Mouse (Mus musculus) natural killer cell, adult 2 months (primary cell): ENCODE measurements around the gene Gtf2ird1.
"Not testable (repeated sequence)": the region's sequence is repeated elsewhere in the genome, so short reads cannot be mapped to it uniquely, and the experiment has no call there.

Experiments used
- DNase-seq, 2 experiments: peaks; one replicate each; pipeline ENCODE4 v3.0.0; 2022; ENCODE audit warnings: low spot score in 2 of 2

The Gtf2ird1 gene

DNA sequence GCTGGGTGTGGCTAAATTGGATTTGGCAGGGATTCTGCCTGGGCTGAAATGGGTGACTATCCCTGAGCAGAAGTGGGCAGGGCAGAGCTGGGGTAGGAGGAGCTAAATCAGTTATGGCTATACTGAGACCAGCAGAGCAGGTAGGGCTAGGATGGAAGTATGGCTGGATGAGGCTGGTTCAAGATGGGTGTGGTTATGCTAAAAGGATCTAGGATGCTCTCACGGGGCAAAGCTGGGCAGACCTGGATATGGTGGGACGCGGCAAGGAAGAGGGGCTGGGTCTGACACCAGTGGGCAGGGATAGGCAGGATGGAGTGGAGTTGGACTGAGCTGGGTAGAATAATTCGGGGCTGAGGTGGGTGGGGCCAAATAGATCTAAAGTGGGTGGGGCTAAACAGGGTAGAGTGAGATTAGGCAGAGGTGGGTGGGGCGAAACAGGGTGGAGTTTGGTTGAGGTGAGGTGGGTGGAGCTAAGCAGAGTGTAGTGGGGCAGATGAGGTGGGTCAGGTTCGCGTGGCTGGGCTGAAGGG is 46.1 kb downstream of the Gtf2ird1 start:
- DNase-seq, result no peak

DNA sequence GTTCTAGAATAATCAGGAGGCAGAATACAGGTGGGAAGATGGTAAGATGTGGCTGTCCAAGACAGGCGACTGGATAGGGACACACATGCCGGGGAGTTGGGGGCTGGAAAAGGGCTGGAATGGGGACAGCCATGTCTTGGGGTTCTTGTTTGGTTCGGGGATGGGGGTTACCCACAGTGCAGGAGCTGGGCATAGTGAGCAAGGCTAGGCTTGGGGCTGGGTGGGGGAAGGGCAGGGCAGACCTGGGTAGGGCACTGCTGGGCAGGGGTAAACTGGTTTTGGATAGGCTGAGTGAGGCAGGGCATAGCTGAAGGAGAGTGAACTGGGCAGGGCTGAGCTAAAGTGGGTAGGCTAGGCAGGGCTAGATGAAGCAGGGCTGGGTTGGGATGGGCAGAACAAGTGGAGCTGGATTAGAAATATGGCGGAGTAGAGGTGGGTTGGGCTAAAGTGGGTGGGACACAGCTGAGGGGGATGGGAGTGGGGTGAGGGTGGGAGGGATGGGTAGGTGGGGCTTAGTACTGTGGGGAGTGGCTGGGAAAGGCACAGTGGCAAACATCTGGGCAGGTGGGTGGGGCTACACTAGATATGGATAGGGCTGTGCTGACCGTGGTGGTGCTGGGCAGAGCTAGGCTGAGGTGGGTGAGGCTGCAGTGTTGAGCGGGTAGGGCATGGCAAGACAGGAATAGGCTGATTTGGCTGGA is 46.8 kb downstream of the Gtf2ird1 start:
- DNase-seq, result no peak

DNA sequence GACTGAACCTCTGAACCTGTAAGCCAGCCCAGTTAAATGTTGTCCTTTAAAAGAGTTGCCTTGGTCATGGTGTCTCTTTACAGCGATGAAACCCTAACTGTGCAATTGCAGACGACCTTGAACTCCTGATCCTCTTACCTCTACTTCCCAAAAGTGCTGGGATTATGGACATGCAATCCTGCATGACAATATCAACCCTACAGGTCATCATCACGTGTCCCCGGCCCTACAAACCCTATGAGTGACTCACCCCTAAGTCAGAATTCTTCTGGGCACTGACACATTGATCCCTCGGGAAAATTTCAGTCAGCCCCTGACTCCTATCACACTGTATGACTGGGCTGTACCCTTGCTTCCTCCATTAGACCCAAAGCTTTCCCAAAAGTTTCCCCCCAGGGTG is 48.4 kb downstream of the Gtf2ird1 start:
- DNase-seq, result no peak

DNA sequence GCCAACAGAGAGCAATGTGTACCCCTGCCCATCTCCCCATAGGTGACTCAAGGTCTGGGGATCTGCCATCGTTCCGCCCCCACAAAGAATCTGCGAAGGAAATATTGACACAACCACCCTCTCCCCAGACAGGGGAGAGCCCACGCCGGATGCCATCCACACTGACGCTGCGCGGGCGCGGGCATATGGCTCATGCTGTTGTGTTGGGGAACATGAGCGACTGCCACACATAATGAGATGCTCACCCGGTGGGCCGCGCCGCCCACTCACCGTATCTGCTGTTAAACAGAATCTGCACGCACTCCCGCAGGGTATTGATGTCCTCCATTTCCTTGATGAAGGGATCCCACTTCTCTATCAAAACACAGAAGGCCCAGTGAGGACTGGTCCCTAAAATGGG is 54.7 kb downstream of the Gtf2ird1 start:
- DNase-seq, result no peak

DNA sequence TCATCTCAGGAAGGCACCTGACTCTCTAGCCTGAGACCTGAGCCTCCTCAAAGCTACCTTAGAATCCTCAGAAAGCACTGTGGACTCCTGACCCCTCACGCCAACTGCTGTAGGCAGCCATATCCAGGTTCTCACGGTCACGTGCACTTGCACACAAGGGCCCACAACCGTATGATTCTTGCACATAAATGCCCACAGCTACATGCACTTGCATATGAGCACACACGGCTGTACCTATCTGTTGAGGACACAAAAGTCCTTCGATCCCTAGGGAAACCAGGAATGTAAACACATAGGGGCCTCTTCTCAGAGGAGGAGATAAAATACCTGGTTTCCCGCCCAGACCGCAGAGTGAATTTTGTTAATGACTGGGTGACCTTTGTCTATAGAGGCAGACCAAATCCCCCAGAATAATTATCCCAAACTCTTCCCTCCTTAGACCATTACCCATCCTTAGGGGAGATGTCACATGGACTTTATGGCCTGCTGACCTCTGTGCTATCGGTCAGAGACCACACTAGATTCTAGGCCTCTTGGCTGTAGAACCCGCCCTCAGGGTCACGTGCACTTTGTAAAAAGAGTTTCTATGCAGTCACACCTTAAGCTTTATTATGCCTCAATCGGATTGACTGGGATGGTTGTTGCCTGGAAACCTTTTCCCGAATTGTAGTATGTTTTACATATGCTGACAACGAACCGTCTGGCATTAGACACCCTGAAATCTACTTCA is 58.9 kb downstream of the Gtf2ird1 start:
- no peak for DNase-seq

DNA sequence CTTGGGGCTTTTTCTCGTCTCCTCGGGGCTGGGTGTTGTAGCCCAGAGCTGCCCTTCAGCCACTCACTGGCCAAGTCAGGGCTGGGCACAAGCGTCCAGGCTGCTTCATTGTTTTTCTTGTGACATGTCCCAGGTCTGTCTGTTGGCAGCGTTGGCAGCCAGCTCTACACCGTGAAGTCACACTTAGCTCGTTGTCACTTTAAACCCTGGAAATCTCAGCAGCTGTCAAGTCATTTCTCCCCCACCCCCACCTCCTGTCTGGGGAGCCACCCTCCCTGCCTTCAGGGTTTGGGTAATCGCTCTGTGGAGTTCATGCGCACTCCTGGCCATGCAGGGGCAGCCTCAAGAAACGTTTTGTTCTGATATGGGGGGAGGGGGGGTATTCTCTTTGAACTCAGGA is 60.0 kb downstream of the Gtf2ird1 start:
- no peak for DNase-seq

DNA sequence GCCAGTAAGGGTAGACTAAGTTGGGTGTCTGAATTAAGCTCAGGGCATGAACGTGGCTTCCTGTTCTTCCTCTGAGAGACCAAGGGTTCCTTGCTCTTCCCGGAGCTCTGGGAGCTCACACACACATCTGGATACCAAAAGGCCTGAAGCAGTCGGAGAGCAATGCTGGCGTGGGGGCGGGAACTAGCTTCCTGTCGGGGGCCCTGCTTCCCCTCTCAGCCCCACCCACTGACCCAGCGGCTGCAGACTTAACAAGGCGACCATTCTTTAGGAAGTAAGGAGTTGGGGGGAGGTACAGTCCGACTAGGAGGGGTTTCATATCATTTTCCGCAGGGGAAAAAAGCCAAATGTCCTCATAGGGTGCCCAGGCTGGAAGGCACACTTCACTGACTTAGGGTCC is 61.9 kb downstream of the Gtf2ird1 start:
- DNase-seq, result peak; percentile 13 to 14

DNA sequence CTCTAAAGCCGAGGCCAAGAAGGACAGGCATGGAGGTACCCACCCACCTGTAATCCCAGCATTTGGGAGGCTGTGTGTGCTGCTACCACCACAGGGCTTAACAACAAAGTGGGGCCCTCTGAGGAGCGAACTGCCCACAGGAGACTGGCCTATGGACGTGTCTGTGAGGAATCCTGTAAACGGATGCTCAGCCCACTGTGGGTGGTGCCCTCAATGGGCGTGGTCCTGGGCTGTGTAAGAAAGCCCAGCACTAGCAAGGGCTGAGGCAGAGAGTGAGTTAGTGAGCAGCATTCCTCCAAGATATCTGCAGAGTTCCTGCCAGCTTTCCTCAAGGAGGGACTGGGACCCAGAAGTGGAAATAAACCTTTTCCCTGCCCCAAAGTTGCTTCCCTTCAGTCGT is 62.9 kb downstream of the Gtf2ird1 start:
- DNase-seq, result no peak

DNA sequence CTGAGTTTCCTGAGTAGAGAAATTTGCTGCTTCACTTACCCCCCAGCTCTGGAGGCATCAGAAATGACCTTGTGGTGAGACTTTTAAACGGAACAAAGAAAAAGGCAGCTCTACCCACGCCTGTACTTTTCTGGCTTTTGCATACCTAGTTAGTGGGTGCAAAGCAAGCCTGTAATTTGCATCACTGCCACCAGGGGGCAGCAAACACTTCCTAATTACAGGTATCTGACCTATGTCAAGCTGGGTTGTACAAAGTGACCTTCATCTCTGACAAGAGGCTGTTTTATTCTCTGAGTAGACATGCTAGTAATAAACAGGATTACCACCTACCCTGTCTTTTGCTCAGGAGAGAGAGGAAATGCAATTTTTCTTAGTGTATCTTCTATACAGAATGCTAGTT is 71.4 kb downstream of the Gtf2ird1 start:
- DNase-seq, result peak; percentile 56 to 63

DNA sequence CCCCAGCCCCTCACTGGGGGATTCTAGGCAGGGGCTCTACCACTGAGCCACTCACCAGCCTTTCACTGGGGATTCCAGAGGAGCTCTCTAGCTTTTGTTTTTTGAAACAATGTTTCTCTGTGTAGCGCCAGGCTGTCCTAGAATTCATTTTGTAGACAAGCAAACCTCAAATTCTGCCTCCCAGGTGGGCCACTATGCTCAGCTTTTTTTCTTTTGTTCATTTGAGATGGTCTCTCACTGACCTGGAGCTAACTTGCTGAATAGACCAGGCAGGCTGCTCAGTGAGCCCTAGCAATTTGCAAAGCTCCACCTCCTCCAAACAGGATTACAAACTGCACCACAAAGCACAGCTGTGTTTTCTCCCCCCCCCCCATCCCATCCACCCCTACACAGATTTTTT is 81.3 kb downstream of the Gtf2ird1 start:
- DNase-seq, result no peak

DNA sequence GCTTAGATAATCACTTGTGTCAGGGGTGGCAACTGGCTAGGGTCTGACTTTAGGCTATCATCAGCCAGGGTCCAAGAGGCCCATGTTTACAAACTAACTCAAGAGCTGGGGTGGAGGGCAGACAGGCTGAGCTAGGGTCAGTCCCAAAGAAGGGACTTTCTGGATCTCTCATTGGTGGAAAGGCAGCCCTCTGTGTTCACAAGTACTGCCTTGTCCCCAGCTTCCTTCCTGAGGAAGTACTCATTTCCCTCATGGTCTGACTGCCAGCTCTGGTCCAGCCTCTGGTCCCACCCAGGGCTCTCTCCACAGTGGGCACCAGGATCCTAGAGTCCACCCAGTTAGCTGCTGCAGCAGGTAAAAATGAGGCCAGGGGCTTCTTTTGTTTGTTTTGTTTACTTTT is 82.0 kb downstream of the Gtf2ird1 start:
- DNase-seq, result no peak

DNA sequence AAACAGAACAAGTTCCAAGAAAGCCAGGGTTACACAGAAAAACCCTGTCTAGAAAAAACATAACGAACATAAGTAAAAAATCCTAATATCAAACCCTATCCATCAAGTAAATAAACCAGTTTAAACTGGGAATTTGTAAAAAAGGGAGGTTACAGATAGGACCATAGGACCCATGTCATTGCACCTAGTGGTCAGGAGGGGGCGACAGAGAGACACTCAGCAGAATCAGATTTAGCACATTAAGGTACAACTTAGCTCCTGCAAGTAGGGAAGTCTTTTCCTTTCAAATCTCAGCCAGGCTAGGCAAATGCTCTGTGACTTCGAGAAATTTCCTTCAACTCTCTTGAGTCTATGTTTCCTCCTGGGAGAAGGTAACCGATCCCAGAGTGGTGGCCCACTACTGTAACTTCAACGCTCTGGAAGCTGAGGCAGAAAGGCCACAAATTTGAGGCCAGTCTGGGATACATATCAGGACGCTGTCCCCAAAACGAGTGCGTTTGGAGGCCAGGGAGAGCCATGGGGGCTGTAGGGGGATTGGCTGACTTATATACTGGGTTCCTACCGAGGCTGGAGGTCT is 82.5 kb downstream of the Gtf2ird1 start:
- peak; percentile 28 to 41 for DNase-seq

DNA sequence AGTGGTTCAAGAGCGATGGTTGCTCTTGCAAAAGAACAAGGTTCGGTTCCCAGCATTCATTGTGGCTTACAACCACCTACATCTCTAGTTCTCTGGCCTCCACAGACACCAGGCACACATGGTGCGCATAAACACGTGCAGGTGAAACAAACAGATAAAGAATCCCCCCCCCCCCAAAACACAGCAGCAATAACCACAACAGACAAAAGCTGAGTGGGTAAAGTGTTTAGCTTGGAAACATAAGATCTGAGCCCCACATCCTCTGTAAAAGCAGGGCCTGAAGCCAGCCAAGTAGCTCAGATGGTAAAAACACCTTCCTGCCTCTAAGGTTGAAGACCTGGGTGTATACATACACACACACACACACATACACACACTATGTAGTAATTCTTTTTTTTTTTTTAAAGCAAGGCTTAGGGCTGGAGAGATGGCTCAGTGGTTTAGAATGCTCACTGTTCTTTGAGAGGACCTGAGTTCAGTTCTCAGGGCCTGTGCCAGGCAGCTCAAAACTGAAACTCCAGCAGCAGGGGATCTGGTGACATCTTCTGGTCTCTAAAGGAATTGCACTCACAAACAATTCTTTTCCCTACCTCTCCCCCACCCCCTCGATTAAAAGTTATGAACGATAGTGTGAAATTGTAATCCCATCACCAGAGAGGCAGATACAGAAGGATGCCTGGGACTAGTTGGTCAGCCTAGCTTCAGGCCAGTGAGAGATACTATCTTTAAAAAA is 83.4 kb downstream of the Gtf2ird1 start:
- no peak for DNase-seq

DNA sequence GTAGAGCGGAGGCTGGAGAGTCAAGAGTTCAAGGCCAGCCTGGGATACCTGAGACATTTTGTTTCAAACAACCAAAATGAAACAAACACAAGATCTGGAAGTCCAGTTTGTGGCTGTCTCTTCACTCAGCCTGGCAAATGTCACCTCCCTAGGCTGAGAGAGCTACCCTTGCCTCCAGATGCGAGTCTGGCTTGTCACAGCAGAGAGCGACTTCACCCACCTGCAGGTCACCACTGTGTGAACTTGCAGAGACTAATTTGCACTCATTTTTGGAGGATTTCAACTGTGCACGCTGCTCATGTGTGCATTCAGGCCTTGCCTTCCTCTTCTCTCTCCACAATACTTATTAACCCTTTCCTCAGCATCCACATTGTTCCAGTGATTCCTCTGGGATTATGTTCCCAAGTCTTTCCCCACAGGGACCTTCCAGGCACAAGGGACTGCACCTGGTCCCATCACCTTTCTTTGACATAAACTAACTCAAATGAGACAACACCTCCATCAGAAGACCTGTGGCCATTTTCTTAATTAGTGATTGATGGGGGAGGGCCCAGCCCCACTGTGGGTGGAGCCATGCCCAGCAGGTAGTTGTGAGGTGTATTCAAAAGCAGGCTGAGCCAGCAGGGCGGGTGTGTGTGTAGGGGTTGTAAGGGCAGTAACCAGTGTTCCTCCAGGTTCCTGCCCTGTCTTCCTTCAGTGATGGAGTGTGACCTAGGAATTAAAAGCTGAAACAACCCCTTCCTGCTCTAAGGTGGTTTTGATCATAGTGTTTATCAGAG is 84.8 kb downstream of the Gtf2ird1 start:
- no peak for DNase-seq

DNA sequence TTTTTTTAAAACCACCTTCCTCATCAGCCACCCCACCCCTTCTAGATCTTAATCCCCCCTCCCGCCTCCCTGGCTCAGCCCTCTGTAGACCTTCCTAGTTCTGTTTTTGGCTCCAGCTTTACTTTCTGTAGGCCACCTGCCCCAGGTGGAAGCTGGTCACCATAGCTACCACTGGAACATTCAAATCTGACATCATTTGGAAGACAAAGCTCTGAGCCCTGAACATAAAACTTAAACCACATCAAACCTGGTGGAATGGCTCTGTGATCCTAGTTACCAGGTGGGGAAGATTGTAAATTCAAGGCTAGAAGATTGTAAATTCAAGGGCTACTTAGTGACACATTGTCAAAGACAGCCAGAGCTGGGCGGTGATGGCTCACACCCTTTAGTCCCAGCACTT is 85.7 kb downstream of the Gtf2ird1 start:
- no peak for DNase-seq

DNA sequence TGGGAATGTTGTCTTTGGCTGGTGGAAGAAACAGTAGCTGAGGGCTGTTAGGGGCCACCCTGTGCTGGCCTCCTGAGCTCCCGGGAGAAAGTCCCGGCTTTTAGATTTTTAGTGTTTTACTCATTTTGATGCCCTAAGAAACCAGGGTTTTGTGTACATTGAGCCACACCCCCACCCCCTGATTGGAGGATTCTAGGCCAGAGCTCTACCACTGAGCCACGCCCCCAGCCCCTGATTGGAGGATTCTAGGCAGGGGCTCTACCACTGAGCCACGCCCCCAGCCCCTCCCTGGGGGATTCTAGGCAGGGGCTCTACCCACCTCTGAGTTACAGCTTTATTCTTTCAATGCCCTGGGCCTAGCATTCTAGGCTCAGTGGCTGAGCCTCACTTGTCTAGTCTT is 97.4 kb downstream of the Gtf2ird1 start:
- no peak for DNase-seq

DNA sequence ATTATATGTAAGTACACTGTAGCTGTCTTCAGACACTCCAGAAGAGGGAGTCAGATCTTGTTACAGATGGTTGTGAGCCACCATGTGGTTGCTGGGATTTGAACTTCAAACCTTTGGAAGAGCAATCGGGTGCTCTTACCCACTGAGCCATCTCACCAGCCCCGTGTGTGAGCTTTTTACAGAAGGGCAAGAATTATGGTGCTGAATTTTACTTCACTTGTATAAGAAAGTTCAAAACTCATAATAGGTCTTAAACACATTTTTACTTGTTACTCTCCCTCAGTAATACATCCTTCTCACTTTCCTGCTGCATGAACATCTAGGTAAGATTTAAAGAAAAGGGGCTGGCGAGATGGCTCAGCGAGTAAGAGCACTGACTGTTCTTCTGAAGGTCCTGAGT is 101.1 kb downstream of the Gtf2ird1 start:
- not testable (repeated sequence) for DNase-seq

DNA sequence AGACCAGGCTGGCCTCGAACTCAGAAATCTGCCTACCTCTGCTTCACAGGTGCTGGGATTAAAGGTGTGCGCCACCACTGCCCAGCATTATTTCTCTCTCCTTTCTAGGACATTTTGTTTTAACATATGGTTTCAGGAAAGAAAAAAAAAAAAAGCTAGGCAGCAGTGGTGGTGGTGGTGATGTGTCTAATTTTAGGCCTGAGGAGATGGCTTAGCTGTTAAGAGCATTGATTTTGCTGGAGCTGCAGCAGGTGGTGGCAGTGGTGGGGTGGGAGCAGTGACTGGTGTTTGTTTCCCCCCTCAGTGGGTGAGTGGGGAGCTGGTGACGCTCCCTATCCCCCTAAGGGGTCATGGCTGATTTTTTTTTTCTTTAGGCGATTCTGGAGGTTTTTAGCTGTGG is 103.4 kb downstream of the Gtf2ird1 start:
- no peak for DNase-seq

DNA sequence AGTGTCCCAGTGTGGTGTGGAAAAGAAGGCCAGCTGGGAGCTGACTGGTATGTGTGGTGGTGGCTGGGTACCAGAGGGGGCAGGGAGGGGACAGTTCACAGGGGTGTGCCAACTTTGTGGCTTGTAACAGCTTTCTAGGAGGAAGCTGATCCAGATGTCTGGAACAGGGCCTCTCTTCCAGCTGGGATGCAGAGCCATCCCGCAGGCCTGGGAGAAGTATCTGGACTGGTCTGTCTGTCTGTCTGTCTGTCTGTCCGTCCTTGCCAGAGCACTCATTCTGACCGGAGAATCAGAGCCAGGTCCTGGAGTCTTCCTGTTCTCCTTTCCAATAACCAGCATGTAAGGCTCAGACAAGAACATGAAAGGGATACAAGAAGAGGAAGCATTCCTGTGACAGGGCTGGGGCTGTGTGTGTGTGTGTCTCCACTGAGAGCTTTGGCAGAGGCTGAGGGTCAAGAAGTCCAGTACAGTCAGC is 104.0 kb downstream of the Gtf2ird1 start:
- DNase-seq, result no peak

DNA sequence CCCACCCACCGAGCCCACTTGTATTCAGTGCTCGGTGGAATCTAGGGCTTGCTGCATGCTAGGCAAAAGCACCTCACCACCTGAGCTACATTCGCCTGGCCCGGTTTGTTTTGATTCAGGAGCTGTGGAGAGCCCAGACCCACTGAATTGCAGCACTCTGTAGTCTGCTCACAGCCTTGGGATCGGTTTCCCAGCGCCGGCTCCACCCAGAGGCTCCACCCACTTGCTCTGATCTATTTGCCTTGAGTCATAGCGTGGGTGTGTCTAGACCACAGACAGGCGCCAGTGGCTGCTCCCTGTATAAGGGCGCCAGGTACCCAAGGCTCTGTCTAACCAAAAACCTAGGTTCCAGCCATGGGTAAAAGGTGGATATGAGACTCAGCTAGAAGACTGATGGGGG is 105.9 kb downstream of the Gtf2ird1 start:
- DNase-seq, result peak; percentile 44 to 56

DNA sequence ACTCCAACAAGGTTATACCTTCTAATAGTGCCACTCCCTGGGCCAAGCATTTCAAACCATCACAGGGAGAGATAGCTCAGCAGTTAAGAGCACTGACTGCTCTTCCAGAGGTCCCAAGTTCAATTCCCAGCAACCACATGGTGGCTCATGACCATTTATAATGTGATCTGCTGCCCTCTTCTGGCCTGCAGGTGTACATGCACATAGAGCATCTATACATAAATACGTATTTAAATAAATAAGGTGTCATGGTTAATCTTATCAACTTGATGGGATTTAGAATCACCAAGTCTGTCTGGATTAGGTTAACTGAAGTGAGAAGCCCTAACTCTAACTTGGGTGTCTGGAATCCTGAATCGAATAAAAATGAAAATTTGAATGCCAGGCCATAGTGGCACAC is 109.5 kb downstream of the Gtf2ird1 start:
- DNase-seq, result peak; percentile 12 to 35
